Mouse (Mus musculus): ENCODE data around the gene Tmem270. TPM values are rescaled to one million over a fixed set of nuclear protein-coding genes. Genes with fewer than 3 reads are reported as not detected.

The Tmem270 gene
- total RNA-seq, 1 experiment from 2014 or later: not detected

- DNase-seq: no peak
These were observed 23.5 kb upstream of the Tmem270 start for GRCm38 (mm10) chr5:134929988-134930387.

DNA sequence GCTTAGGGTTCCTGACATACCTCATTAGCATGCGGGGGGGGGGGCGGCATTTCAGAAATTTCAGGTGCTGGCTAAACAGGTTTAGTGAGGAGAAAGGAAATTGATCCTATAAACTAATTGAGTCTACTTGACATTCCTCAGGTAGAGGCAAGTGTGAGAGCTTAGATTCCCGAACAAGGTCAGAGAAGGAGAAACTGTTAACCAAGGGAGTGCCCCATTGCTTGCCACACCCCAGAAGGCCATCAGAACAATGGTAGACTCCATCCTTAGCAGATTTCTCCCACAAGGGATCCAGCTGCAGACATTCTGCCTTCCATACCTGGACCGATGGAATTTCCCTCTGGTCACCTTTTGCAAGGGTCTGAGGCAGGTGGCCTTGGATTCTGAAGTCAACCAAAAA is 20.2 kb upstream of the Tmem270 start:
- DNase-seq: no peak

DNA sequence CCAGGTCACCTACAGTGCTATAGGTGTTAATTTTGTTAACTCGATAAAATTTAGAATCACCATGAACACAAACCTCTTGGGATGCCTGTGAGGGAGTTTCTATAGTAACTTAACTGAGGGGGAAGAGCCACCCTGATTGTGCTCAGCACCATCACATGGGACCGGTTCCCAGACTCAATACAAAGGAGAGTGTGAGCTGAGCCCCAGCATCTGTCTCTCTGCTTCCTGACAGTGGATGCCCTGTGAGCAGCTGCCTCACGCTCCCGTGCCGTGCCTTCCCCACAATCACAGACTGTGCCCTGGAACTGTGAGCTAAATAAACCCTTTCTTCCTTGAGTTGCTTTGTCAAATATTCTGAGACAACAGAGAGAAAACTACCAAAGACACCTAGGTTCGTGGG is 16.6 kb upstream of the Tmem270 start:
- no peak for DNase-seq

DNA sequence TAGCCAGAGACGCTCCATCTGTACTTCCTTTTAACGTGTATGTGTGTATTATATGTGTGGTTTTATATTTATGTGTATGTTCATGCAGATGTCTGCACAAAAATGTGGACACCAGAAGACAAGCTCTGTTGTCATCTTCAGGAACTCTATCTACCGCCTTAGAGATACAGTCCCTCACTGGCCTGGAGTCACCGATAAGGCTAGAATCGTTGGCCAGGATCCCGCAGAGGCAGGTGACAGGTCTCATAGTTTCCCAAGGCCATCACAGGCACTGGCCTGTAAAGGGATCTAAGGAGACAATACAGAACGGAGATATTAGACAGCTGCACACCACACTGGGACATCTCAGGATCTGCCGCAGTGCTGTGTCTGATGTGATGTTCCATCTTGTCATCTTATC is 14.6 kb upstream of the Tmem270 start:
- DNase-seq: no peak

DNA sequence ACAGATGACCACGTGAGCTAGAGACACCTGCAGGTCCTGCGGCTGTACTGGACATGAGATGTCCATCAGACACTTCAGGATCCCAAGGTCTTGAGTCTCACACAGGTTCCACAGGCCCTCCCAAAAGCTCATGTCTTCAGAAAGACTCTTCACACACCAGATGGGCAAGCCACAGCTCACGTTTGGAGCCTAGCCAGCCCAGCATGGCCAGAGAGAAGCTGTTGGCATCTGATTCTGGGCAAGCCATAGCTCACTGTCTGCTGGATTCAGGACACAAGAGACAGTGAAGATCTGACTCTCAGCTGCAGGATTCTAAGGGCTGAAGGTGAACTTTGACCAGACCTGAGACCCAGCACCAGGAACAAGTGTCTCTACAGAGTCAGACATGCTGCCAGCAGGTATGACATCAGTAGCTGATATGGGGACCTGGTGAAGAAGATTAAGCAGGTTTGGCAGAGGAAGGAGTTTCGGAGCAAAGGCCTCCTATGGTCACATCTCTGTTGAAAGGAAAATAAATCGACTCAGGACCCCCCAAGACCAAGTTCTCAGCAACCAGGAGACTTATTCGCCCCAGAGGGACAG is 13.7 kb upstream of the Tmem270 start:
- no peak for DNase-seq

DNA sequence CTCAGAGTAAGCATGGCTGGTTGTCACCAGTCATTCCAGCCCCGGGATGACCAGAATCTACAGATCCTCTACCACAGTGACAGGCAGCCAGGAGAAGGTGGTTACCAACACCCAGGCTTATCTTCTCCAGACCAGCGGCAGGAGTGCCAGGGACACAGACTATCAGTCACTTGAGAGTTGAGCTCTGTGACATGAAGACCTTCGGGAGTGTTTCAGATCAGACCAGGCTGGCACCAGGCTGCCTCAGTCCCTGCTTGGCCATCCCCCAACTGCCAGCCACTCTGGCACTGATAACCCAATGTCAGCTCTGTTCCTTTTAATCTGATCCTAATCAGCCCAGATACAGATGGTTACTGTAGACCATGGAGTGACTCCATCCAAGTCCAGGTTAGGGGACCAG is 12.6 kb upstream of the Tmem270 start:
- peak; percentile 39 for DNase-seq

DNA sequence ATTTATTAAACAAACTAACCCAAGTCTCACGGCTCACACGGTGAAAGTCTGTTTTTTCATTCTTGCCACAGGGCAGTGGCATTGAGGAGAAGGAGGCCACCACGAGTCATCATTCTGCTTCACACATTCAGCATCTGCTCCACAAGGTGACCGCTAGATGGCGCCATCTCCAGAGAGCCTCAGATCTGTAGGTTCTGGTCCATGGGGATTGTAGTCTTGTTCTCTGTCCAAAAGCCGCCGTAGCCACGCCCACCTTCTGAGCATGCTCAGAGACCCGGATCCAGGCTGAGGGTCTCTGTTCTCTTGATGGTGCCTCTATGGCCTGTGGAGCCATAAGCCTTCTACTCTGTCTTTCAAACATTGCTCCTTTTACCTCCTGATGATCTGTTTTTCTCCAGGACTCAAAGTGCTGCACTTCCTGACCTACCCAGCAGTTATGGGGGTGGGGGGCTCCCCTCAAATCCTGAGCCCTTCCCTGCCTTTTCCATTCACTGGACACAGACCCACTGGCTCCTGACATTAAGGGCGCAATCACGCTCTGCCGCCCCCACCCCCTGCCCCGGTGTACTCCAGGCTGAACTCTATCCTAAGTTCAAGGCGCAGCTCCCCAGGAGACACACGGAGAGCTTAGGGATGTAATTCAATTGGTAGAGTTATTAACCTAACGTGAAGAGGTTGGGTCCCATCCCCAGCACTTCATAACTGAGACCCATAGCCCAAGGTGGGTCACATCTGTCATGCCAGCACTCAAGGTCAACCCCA is 11.7 kb upstream of the Tmem270 start:
- peak; percentile 87 for DNase-seq

DNA sequence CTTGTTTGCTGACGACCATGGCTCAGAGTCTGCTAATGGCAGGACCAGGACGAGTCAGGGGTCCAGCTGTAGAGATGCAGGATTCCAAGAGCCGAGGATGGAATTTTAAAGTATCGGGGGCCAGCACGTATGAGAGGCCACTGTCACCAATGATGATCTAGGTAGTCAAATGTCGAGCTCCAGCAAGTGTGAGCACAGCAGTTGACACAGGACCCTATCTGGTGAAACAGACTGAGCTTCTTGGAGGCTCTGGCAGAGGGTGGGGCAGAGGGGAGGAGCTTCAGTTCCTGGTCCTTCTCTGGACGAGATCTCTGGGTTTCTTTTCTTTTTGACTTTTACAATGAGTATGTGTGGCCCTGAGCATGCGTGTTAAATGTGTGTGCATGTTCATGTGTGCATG is 8.8 kb upstream of the Tmem270 start, which contains the start of gene Cldn13:
Cldn13 (minus strand) TSS at position 216 of the 400 bp plus-strand sequence.
- no peak for DNase-seq

DNA sequence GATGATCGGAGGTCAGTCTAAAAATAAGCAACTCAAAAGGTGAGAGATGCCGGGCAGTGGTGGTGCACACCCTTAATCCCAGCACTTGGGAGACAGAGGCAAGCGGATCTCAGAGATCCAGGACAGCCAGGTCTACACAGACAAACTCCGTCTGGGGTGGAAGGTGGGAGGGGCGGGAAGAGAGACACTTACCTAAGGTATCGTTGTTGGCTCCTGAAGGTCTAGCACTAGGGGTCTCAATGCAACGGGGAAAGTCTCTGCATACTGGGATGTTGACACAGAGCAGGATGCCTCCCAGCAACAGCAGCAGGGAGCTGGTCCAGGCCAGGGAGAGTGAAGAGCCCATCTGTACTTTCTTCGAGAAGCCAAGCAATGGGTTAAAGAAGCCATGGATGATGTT is 8.0 kb upstream of the Tmem270 start:
- no peak for DNase-seq

DNA sequence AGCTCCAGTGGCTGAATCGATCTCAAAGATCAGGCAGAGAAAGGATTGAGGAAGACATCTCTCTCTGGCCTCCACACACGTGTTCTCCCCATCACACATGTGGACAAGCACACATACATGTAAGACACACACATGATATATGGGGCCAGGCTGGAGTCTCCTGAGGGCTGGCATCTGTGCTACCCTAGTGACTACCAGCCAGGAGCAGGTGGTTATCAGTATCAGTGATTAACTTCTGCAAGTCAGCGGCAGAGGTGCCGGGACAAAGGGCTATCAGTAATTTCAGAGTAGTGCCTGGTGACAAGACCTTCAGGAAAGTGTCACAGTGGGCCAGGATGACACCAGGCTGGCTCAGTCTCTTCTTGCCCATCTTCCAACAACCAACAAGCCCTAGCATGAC is 7.2 kb upstream of the Tmem270 start:
- DNase-seq: no peak

GRCm38 (mm10) chr5:134913352-134913751 is 6.8 kb upstream of the Tmem270 start:
- DNase-seq: no peak

- no peak for DNase-seq
These were observed 5.4 kb upstream of the Tmem270 start for GRCm38 (mm10) chr5:134911901-134912300.

GRCm38 (mm10) chr5:134907135-134907534 is 602 bp upstream of the Tmem270 start:
- DNase-seq: peak; percentile 96

GRCm38 (mm10) chr5:134901644-134902027 is 4.9 kb downstream of the Tmem270 start:
- no peak for DNase-seq

DNA sequence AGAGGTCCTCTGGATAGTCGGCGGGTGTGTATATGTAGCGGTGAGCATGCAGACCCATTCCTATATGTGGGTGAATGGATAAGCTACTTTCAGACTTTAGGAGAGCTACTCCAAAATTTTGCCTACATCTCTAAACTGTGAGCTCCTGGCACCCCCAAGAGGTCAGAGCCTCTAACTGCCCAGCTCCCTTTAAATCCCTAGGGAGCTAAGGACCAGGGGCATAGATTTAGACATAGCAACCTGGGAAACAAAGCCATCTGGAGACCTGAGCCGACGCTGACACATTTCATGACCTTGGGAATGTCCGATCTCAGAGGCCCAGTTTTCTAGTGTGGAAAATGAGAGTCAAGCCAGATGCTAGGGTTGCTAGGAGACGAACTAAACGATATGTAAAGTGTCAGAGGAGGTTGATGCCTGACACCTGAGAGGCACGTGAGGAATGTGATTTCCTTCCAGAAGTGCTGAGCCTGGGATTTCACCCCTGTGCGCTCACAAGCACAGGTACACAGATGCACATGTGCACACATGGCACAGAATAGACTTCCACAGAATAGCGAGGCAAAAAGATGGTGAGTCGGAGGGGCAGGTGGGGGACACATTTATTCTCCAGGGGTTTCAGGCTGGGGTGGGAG is 5.4 kb downstream of the Tmem270 start:
- peak; percentile 73 for DNase-seq

DNA sequence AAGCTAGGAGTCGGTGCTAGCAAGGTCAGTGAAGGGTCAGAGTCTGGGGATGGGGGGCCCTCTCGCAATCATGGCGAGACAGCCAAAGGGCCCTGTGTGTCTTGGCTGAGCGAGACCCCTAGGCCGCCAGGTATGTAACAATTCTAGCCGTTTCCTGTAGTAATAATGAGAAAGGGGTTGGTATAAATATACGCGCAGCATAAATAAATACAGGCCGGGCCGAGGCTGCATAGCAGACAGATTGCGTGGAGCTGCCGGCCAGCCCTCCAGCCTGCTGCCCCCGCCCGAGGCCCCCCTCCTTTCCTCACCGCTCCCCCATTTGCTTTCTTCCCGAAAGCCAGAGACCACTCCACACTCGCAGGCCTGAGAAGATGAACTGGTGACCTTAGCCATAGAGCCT is 8.9 kb downstream of the Tmem270 start:
- no peak for DNase-seq

DNA sequence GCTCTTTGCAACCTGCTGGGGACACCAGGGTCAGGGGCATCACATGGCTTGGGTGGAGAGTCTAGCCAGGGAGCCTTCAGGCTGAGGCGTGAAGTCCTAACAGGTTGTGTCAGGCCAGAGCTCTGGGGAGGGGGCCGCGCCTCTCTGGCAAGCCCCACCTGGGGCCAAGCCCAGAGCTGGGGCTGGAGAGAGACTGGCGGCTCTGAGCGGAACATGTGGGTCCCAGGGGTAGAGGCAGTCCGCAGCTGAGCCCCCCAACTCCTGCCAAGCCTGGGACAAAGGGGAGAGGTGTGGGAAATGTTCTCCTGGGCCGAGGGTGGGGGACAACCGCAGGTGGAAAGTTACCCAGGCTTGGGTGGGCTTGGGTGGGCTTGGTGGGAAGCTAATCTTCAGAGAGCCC is 9.6 kb downstream of the Tmem270 start:
- DNase-seq: no peak

DNA sequence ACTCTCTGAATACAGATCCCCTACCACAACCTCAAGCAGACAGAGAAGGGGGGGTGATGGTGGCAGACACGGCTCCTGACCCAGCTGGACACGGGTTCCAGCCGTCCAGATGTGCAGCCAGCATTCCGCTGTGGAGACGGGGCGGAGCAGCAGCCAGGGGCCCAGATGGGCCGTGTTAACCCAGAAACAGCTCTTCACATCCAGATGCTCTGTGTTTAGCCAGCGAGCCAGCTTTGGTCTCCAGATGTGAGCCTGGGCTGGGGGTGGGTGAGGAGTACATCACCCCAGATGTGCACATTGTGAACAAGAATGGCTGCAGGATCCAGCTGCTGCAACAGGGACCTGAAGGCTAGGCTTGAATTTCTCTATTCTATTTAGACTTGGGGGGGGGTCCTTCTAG is 11.2 kb downstream of the Tmem270 start:
- no peak for DNase-seq

DNA sequence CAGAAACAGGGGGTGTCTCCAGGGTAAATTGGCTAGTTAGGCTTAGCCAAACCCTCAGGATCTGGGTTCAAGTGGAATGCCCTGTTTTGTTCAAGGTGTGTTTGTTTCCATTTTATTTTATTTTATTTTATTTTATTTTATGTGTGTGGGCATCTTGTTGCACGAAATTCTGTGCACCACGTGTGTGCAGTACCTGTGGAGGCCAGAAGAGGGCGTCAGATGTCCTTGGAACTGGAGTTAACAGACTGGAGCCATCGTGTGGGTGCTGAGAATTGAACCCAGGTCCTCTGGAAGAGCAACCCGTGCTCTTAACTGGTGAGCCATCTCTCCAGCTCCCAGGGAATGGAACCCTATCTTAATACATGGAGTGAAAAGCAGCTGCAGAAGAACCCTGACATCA is 13.8 kb downstream of the Tmem270 start:
- no peak for DNase-seq

- DNase-seq: no peak
These were observed 15.0 kb downstream of the Tmem270 start for GRCm38 (mm10) chr5:134891552-134891951.

DNA sequence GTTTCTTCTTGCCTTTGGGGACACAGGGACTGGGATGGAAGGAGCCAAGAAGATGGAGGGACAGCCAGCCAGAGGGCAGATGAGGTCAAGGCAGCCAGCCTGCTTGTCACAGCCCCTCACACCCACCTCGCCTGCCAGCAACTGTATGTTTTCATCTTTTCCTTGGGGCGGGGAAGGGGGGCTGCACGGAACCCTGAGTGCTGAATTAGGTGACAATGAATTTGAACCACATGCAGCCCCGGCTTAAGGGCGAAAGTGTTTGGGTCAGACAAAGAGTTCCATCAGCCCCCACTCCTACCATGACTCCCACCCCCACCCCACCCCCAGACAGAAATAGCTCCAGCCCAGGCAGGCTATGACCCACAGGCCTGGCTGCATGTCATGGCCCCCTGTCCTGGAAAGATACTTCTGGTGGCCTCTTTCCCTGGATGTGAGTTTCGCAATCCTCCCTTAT is 15.9 kb downstream of the Tmem270 start:
- DNase-seq: peak; percentile 42

DNA sequence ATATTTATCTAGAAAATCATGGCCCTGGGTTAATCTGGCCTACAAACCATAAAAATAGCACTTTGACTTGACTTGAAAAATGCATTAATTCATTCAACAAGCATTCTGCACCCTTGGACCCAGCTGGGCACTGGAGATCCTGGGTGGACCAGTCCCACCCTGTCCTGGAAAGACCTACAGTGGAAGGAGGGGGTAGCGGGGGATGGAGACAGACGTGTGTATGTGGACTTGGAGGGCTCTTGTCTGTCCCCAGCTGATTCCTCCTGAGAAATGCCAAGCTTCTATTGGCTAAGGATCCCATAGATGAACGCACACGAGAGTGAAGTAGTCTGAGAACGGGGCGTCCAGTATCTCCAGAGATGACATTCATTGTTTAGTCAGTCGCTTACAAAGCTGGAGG is 18.0 kb downstream of the Tmem270 start:
- no peak for DNase-seq
